Mouse (Mus musculus): Measurements from ENCODE around the gene Styx.

DNA sequence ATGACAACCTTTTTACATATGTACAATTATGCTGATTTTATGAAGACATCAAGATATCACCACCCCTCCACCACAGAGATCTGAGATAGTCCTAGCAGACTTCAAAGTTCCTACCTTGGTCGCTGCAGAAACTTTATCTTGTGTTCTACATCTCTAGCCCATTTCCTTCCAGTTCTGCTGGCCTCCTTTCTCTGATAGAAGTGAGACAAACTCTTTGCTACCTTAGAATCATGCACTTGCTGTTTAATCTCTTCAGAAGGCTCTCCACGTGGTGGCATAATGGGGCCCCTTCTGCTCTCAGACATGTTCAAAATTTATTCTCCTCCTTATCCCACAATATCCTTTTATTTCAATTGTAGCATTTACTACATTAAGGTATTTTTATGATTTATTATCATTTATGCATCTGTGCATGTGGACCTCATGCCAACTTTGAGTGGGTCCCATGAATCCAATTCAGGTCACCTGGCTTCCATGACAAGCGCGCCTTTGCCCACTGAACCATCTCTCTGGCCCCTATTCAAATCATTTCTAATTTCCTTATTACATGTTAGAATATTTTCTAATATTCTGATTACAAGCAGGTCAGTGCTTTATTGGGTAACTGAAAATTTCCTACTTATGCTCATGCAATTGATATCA lies 22.7 kb upstream of the Styx start:
- TF ChIP-seq CTCF (IDR thresholded peaks at IDR 0.05; ENCODE audit: borderline replicate concordance, insufficient read depth, low read length) (no peak), POLR2A (IDR thresholded peaks at IDR 0.05; ENCODE audit: low read depth, low read length) (no peak)

Measured in embryonic fibroblast, embryonic 13.5 days (primary cell).